In the genomic region with DNA sequence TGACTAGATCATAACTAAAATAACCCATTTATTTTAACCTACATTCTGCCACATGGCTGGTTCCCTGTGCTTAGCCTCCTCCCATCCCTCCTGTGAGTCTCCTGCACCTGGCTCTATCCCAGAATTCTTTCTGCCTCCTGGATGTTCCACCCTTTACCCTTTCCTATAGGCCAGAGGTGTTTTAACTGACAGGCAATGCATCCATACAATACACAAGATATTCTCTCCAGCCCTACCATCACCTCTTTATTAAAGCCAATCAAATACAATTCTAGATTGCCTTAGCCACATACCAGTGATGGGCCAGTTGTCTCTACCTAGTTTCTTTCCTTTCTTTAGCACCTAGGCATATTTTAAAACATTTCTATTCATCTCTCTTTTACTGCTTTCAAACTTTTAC, we compare ENCODE assay signal across 33 mouse cellular contexts.
A peak's percentile ranks its signal among the peaks of the same experiment; 100 is the strongest.
DNase-seq lines count a peak whose midpoint lies in the region; ATAC-seq and TF ChIP-seq lines count a peak whose summit lies in the region.
"Had no signal": no experiment of that assay in that cellular context is flagged by ENCODE, and none has a peak within 500 bp of the region (broad histone marks: within the 10 kb centered on the region; RNA-seq: fewer than 3 reads in every experiment).

No protein-coding gene starts in this region.

- no peak for TF ChIP-seq CTCF in lung, postnatal 0 days (IDR thresholded peaks at IDR 0.05)

- no peak overlapping the region for H3K9ac ChIP-seq in lung, postnatal 0 days (replicated peaks; ENCODE audit: low read depth)
- H3K9ac ChIP-seq: embryonic facial prominence, embryonic 12.5 days; forebrain, embryonic 15.5 days; limb, embryonic 15.5 days; liver, embryonic 13.5 days; midbrain, embryonic 12.5 days; neural tube, embryonic 12.5 days had no signal

- H3K27me3 ChIP-seq in lung, postnatal 0 days (replicated peaks; ENCODE audit: insufficient read depth, low read length) = no peaks in the 10 kb centered on the region
- H3K27me3 ChIP-seq: embryonic facial prominence, embryonic 12.5 days; forebrain, embryonic 15.5 days; limb, embryonic 15.5 days; liver, embryonic 13.5 days; midbrain, embryonic 12.5 days; neural tube, embryonic 12.5 days had no signal

- H3K4me2 ChIP-seq in lung, postnatal 0 days (replicated peaks; ENCODE audit: low read depth, low read length) = no peak overlapping the region
- H3K4me2 ChIP-seq: embryonic facial prominence, embryonic 12.5 days; forebrain, embryonic 15.5 days; limb, embryonic 15.5 days; liver, embryonic 13.5 days; midbrain, embryonic 12.5 days; neural tube, embryonic 12.5 days had no signal

- ATAC-seq in lung, postnatal 0 days = no peak
- ATAC-seq: activated CD4-positive, CD25-positive, alpha-beta regulatory T cell, adult 4 months; forebrain, embryonic 15.5 days; hindbrain, embryonic 16.5 days had no signal

- H3K4me3 ChIP-seq in lung, postnatal 0 days (ENCODE audit: low read depth, low read length) = no peak overlapping the region
- H3K4me3 ChIP-seq: embryonic facial prominence, embryonic 12.5 days; forebrain, embryonic 15.5 days; limb, embryonic 10.5 days; limb, embryonic 15.5 days; liver, embryonic 13.5 days; megakaryocyte, embryonic 14.5 days; midbrain, embryonic 12.5 days; myocyte; neural tube, embryonic 12.5 days had no signal

- TF ChIP-seq EP300 in lung, postnatal 0 days (IDR thresholded peaks at IDR 0.05) = no peak

- no peaks in the 10 kb centered on the region for H3K4me1 ChIP-seq in lung, postnatal 0 days (ENCODE audit: insufficient read depth, low read depth, low read length)
- H3K4me1 ChIP-seq: embryonic facial prominence, embryonic 12.5 days; forebrain, embryonic 15.5 days; limb, embryonic 10.5 days; limb, embryonic 15.5 days; liver, embryonic 13.5 days; megakaryocyte, embryonic 14.5 days; midbrain, embryonic 12.5 days; neural tube, embryonic 12.5 days had no signal

- no peaks in the 10 kb centered on the region for H3K36me3 ChIP-seq in lung, postnatal 0 days (ENCODE audit: insufficient read depth, low read length)
- H3K36me3 ChIP-seq: embryonic facial prominence, embryonic 12.5 days; forebrain, embryonic 15.5 days; G1E; limb, embryonic 10.5 days; limb, embryonic 15.5 days; liver, embryonic 13.5 days; midbrain, embryonic 12.5 days; neural tube, embryonic 12.5 days had no signal

- peak; percentile 5 for DNase-seq in lung, postnatal 0 days (ENCODE audit: low spot score)
- no peak for DNase-seq in lung, postnatal 10 days
- DNase-seq in ES-CJ7 (ENCODE audit: low read depth, low spot score) = peak; percentile 50
- peak; percentile 39 for DNase-seq in ZHBTc4 (ENCODE audit: low read depth, low spot score)
- DNase-seq in lung, adult 18-20 months = no peak
- no peak for DNase-seq in B cell, adult 2 months
- DNase-seq in c-Kit-positive CD71-positive TER-119-positive erythroid progenitor cells, embryonic 14.5 days (ENCODE audit: low spot score) = no peak
- DNase-seq: adrenal gland, adult 2 months; adrenal gland, postnatal 36 days; cerebellum, adult 18-20 months; embryo, embryonic 11 days; gastrocnemius, postnatal 10 days; heart, postnatal 14 days; kidney, adult 2 months; layer of hippocampus, adult 9-11 months; liver, embryonic 13.5 days; lung, adult 2 months; lung, postnatal 36 days; right cerebral cortex, adult 18-20 months; spleen, adult 18-20 months; thymus, adult 18-20 months; thymus, postnatal 25 days had no signal

- H3K9me3 ChIP-seq in lung, postnatal 0 days (ENCODE audit: low read length) = no peaks in the 10 kb centered on the region
- H3K9me3 ChIP-seq: embryonic facial prominence, embryonic 12.5 days; forebrain, embryonic 15.5 days; G1E; limb, embryonic 10.5 days; limb, embryonic 15.5 days; liver, embryonic 13.5 days; midbrain, embryonic 12.5 days; neural tube, embryonic 12.5 days had no signal

- no peak overlapping the region for H3K27ac ChIP-seq in lung, postnatal 0 days (ENCODE audit: low read length)
- H3K27ac ChIP-seq: embryonic facial prominence, embryonic 12.5 days; forebrain, embryonic 15.5 days; limb, embryonic 10.5 days; limb, embryonic 15.5 days; liver, embryonic 13.5 days; midbrain, embryonic 12.5 days; neural tube, embryonic 12.5 days had no signal

Comparison
In these comparisons a context has a peak if more than half of its experiments do, and no peak if none do; other contexts are left out.
1. DNase-seq: peak in lung, postnatal 0 days (single experiment), ES-CJ7 (single experiment) and ZHBTc4 (single experiment); none in lung, postnatal 10 days (single experiment), lung, adult 18-20 months (0 of 2), B cell, adult 2 months (0 of 2) and c-Kit-positive CD71-positive TER-119-positive erythroid progenitor cells, embryonic 14.5 days (single experiment).